Mouse (Mus musculus): Measurements from ENCODE around the gene Lrat. TPM values are rescaled to one million over a fixed set of nuclear protein-coding genes. Genes with fewer than 3 reads are reported as not detected.

The Lrat gene
- polyA plus RNA-seq (2015; fragmentation: Nextera tagmentation; extraction: Ambion mirVana) = 0.48 and 0.64 TPM in 2 replicates

- DNase-seq (ENCODE audit: low spot score) = peak; percentile 68
- Histone ChIP-seq H3K4me2 (replicated peaks; ENCODE audit: low read depth, low read length) (peak within 1 kb of the TSS; percentile 68), H3K27me3 (replicated peaks; ENCODE audit: insufficient read depth, low read length) (peaks cover 19% of the 10 kb centered on the region), H3K4me1 (ENCODE audit: insufficient read depth, low read depth, low read length) (0 out of 2 replicates have a peak, but pooled peaks cover 4% of the 10 kb centered on the region), H3K9me3 (ENCODE audit: low read length) (no peaks in the 10 kb centered on the region), H3K9ac (replicated peaks; ENCODE audit: low read depth) (no peak within 1 kb of the TSS), H3K36me3 (ENCODE audit: insufficient read depth, low read length) (no peaks in the 10 kb centered on the region), H3K27ac (ENCODE audit: low read length) (no peak within 1 kb of the TSS), H3K4me3 (ENCODE audit: low read depth, low read length) (peak within 1 kb of the TSS; percentile 31)
- under 1% methylated on average over 35 of the region's 35 CpGs for WGBS
- ATAC-seq = peak; percentile 89
- TF ChIP-seq CTCF (IDR thresholded peaks at IDR 0.05) = no peak
- no peak for TF ChIP-seq EP300 (IDR thresholded peaks at IDR 0.05)
Observed at GRCm38 (mm10) chr3:82903613-82904205, at the start of gene Lrat. Gene Lrat, minus strand, starts transcription at chr3:82903973.

- no peak overlapping the region for H3K4me2 ChIP-seq (replicated peaks; ENCODE audit: low read depth, low read length)
- H3K9me3 ChIP-seq (ENCODE audit: low read length) = no peaks in the 10 kb centered on the region
- no peak for TF ChIP-seq CTCF (IDR thresholded peaks at IDR 0.05)
- TF ChIP-seq EP300 (IDR thresholded peaks at IDR 0.05) = no peak
- 72% methylated on average over 4 of the region's 4 CpGs for WGBS
- H3K9ac ChIP-seq (replicated peaks; ENCODE audit: low read depth) = no peak overlapping the region
- no peaks in the 10 kb centered on the region for H3K4me1 ChIP-seq (ENCODE audit: insufficient read depth, low read depth, low read length)
- no peaks in the 10 kb centered on the region for H3K36me3 ChIP-seq (ENCODE audit: insufficient read depth, low read length)
- no peak overlapping the region for H3K27ac ChIP-seq (ENCODE audit: low read length)
- no peaks in the 10 kb centered on the region for H3K27me3 ChIP-seq (replicated peaks; ENCODE audit: insufficient read depth, low read length)
- DNase-seq (ENCODE audit: low spot score) (no peak), ATAC-seq (no peak)
- H3K4me3 ChIP-seq (ENCODE audit: low read depth, low read length) = no peak overlapping the region
Observed at GRCm38 (mm10) chr3:82952173-82952962, 48.6 kb upstream of the Lrat start.

GRCm38 (mm10) chr3:82950639-82951038, 46.9 kb upstream of the Lrat start:
- DNase-seq (ENCODE audit: low spot score) (peak; percentile 42), ATAC-seq (peak; percentile 32; the same call in 1 of the 2 replicates)
- no peaks in the 10 kb centered on the region for H3K27me3 ChIP-seq (replicated peaks; ENCODE audit: insufficient read depth, low read length)
- no peak overlapping the region for H3K27ac ChIP-seq (ENCODE audit: low read length)
- 0 out of 2 replicates have a peak, but pooled peaks have one; percentile 30 for TF ChIP-seq EP300 (IDR thresholded peaks at IDR 0.05)
- TF ChIP-seq CTCF (IDR thresholded peaks at IDR 0.05) = no peak
- H3K4me1 ChIP-seq (ENCODE audit: insufficient read depth, low read depth, low read length) = no peaks in the 10 kb centered on the region
- WGBS = 24% methylated on average over 7 of the region's 7 CpGs
- H3K36me3 ChIP-seq (ENCODE audit: insufficient read depth, low read length) = no peaks in the 10 kb centered on the region
- H3K9me3 ChIP-seq (ENCODE audit: low read length) = no peaks in the 10 kb centered on the region
- no peak overlapping the region for H3K4me3 ChIP-seq (ENCODE audit: low read depth, low read length)
- no peak overlapping the region for H3K9ac ChIP-seq (replicated peaks; ENCODE audit: low read depth)
- H3K4me2 ChIP-seq (replicated peaks; ENCODE audit: low read depth, low read length) = no peak overlapping the region

- ATAC-seq (no peak), DNase-seq (ENCODE audit: low spot score) (no peak)
- Histone ChIP-seq H3K4me3 (ENCODE audit: low read depth, low read length) (no peak overlapping the region), H3K9ac (replicated peaks; ENCODE audit: low read depth) (no peak overlapping the region), H3K27ac (ENCODE audit: low read length) (no peak overlapping the region), H3K4me2 (replicated peaks; ENCODE audit: low read depth, low read length) (no peak overlapping the region; the same call in 1 of the 2 replicates), H3K27me3 (replicated peaks; ENCODE audit: insufficient read depth, low read length) (no peaks in the 10 kb centered on the region), H3K36me3 (ENCODE audit: insufficient read depth, low read length) (no peaks in the 10 kb centered on the region), H3K9me3 (ENCODE audit: low read length) (no peaks in the 10 kb centered on the region), H3K4me1 (ENCODE audit: insufficient read depth, low read depth, low read length) (no peaks in the 10 kb centered on the region)
- TF ChIP-seq CTCF (IDR thresholded peaks at IDR 0.05) = no peak
- no peak for TF ChIP-seq EP300 (IDR thresholded peaks at IDR 0.05)
- WGBS = 32% methylated on average over 10 of the region's 10 CpGs
Observed at GRCm38 (mm10) chr3:82950208-82950607, 46.4 kb upstream of the Lrat start.

GRCm38 (mm10) chr3:82946375-82947107, 42.8 kb upstream of the Lrat start:
- no peak for DNase-seq (ENCODE audit: low spot score)
- Histone ChIP-seq H3K4me2 (replicated peaks; ENCODE audit: low read depth, low read length) (no peak overlapping the region), H3K4me3 (ENCODE audit: low read depth, low read length) (no peak overlapping the region), H3K36me3 (ENCODE audit: insufficient read depth, low read length) (no peaks in the 10 kb centered on the region), H3K9me3 (ENCODE audit: low read length) (no peaks in the 10 kb centered on the region), H3K4me1 (ENCODE audit: insufficient read depth, low read depth, low read length) (no peaks in the 10 kb centered on the region), H3K9ac (replicated peaks; ENCODE audit: low read depth) (no peak overlapping the region), H3K27me3 (replicated peaks; ENCODE audit: insufficient read depth, low read length) (no peaks in the 10 kb centered on the region), H3K27ac (ENCODE audit: low read length) (no peak overlapping the region)
- ATAC-seq = no peak
- TF ChIP-seq CTCF (IDR thresholded peaks at IDR 0.05) (no peak), EP300 (IDR thresholded peaks at IDR 0.05) (no peak)
- 15% methylated on average over 6 of the region's 6 CpGs for WGBS

- WGBS = 78% methylated on average over 2 of the region's 2 CpGs
- Histone ChIP-seq H3K27me3 (replicated peaks; ENCODE audit: insufficient read depth, low read length) (no peaks in the 10 kb centered on the region), H3K36me3 (ENCODE audit: insufficient read depth, low read length) (no peaks in the 10 kb centered on the region), H3K4me2 (replicated peaks; ENCODE audit: low read depth, low read length) (no peak overlapping the region), H3K9me3 (ENCODE audit: low read length) (no peaks in the 10 kb centered on the region), H3K9ac (replicated peaks; ENCODE audit: low read depth) (no peak overlapping the region), H3K4me3 (ENCODE audit: low read depth, low read length) (no peak overlapping the region), H3K27ac (ENCODE audit: low read length) (no peak overlapping the region), H3K4me1 (ENCODE audit: insufficient read depth, low read depth, low read length) (no peaks in the 10 kb centered on the region)
- no peak for DNase-seq (ENCODE audit: low spot score)
- ATAC-seq = no peak
- TF ChIP-seq CTCF (IDR thresholded peaks at IDR 0.05) (no peak), EP300 (IDR thresholded peaks at IDR 0.05) (no peak)
Observed at GRCm38 (mm10) chr3:82927917-82928316, 24.1 kb upstream of the Lrat start.

Data from lung, postnatal 0 days (tissue).